Mouse (Mus musculus): ENCODE measurements around the gene Olfr1318.

The Olfr1318 gene

GRCm38 (mm10) chr2:112153898-112154297, at the start of gene Olfr1318:
Gene Olfr1318, plus strand, starts transcription at chr2:112154198.
- no peak for DNase-seq

DNA sequence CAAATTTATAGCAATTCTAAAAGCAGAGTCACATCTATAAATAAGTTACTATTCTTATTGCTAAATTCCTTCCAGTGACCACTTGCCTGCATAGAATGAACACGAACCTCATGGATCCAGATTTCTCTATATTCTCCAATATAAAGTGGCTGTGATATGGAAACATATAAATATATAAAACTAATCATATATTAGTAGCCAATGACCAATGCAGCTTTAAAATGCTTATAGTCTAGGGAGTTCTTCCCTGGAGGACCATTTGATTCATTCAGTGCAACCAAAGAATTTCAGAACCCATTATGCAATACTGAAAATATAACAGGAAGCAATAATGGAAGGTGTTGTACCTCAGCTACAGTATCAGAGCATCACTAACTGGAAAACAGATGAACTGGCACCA, 38.7 kb upstream of the Olfr1318 start, which contains the start of gene Olfr1315-ps1:
Gene Olfr1315-ps1 (minus strand): TSS at position 101 of the 400 bp plus-strand sequence.
- DNase-seq = no peak

DNA sequence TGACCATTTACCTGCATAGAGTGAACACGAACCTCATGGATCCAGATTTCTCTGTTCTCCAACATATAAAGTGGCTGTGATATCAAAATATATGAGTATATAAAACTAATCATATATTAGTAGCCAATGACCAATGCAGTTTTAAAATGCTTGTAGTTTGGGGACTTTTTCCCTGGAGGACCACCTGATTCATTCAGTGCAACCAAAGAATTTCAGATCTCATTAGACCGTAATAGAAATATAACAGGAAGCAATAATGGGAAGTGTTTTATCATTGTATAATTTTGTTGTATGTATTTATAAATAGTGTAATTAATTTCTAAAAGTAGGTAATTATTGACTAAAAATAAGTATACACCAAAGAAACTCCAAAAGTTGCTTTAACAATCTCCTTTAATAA, 19.1 kb upstream of the Olfr1318 start, which contains the start of gene Olfr1316:
Gene Olfr1316 (minus strand): TSS at position 101 of the 400 bp plus-strand sequence.
- DNase-seq = no peak

DNA sequence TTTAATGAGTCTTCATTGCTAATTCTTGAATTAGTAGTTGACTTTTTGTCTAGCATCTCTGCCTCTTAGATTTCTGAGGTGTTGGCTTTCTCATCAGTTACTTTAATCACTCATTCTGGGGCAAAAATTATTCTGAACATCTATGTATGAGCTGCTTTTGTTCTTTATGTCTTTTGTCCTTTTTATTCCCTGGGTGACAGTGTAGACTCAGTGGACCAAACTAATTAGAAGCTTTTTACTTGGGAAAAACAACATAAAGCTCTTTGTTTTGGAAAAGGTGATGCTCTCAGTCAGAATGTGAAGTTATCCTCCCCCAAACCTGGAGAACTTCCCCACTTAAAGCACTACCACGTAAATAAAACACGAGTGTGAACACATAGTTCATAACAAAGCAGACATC, 14.0 kb upstream of the Olfr1318 start, which contains the start of gene Olfr1317:
Gene Olfr1317 (plus strand): TSS at position 301 of the 400 bp plus-strand sequence.
- no peak for DNase-seq

- DNase-seq = peak; percentile 35 to 53
These were observed 42.9 kb downstream of the Olfr1318 start for GRCm38 (mm10) chr2:112196859-112197258.

DNA sequence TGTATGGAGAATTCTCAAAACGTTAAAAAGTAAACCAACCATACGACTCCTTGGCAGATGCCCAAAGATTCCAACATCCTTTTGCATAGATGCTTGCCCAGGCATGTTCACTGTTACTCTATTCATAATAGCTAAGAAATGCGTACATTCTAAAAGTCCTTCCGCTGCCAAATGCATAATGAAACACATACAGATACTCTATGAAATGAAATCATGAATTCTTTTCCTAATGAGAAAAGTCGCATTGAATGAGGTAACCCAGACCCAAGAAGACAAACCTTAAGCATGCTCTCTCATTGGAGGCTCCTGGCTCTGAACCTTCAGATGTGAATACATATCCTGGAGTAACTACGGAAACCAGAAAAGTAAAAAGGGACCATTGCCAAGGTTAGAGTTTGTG, 49.1 kb downstream of the Olfr1318 start:
- DNase-seq = no peak

Data from cerebellum, postnatal 25 days (tissue).